Mouse (Mus musculus): ENCODE results near the gene Btnl2. TPM values are rescaled to one million over a fixed set of nuclear protein-coding genes. Genes with fewer than 3 reads are reported as not detected.
"Not testable (repeated sequence)": the region's sequence is repeated elsewhere in the genome, so short reads cannot be mapped to it uniquely, and the experiment has no call there.

Btnl2 gene
- under 1 TPM; 0.27 to 0.38 TPM for total RNA-seq (2021)
- long read RNA-seq, experiment 1: 0 reads
- long read RNA-seq, experiment 2: 0 reads

GRCm38 (mm10) chr17:34354539-34354938, at the start of gene Btnl2:
Btnl2 (plus strand) TSS chr17:34354822.
- no peak for DNase-seq (ENCODE audit: low spot score in 2 of 2)

- DNase-seq (ENCODE audit: low spot score in 2 of 2): peak; percentile 71 to 75
These were observed 49.1 kb upstream of the Btnl2 start, which contains the start of gene H2-Eb1 for GRCm38 (mm10) chr17:34305380-34306030. H2-Eb1 (plus strand) TSS chr17:34305867.

GRCm38 (mm10) chr17:34306407-34306806, 48.2 kb upstream of the Btnl2 start:
- DNase-seq (ENCODE audit: low spot score in 2 of 2): no peak

- DNase-seq (ENCODE audit: low spot score in 2 of 2): no peak
These were observed 47.4 kb upstream of the Btnl2 start for GRCm38 (mm10) chr17:34307216-34307615.

GRCm38 (mm10) chr17:34308161-34308560, 46.5 kb upstream of the Btnl2 start:
- no peak for DNase-seq (ENCODE audit: low spot score in 2 of 2)

GRCm38 (mm10) chr17:34309225-34309624, 45.4 kb upstream of the Btnl2 start:
- DNase-seq (ENCODE audit: low spot score in 2 of 2): no peak

- DNase-seq (ENCODE audit: low spot score in 2 of 2): peak; percentile 59 to 65
These were observed 44.8 kb upstream of the Btnl2 start for GRCm38 (mm10) chr17:34309683-34310385.

GRCm38 (mm10) chr17:34310526-34310925, 44.1 kb upstream of the Btnl2 start:
- DNase-seq (ENCODE audit: low spot score in 2 of 2): not testable (repeated sequence)

- DNase-seq (ENCODE audit: low spot score in 2 of 2): no peak
These were observed 42.4 kb upstream of the Btnl2 start for GRCm38 (mm10) chr17:34312185-34312584.

- DNase-seq (ENCODE audit: low spot score in 2 of 2): peak; percentile 75 to 82
These were observed 41.2 kb upstream of the Btnl2 start for GRCm38 (mm10) chr17:34313393-34313792.

- no peak for DNase-seq (ENCODE audit: low spot score in 2 of 2)
These were observed 40.3 kb upstream of the Btnl2 start for GRCm38 (mm10) chr17:34314286-34314685.

- no peak for DNase-seq (ENCODE audit: low spot score in 2 of 2)
These were observed 39.1 kb upstream of the Btnl2 start for GRCm38 (mm10) chr17:34315512-34315911.

GRCm38 (mm10) chr17:34316697-34317096, 37.9 kb upstream of the Btnl2 start:
- no peak for DNase-seq (ENCODE audit: low spot score in 2 of 2)

- DNase-seq (ENCODE audit: low spot score in 2 of 2): no peak
These were observed 37.3 kb upstream of the Btnl2 start for GRCm38 (mm10) chr17:34317275-34317674.

GRCm38 (mm10) chr17:34325436-34325835, 29.2 kb upstream of the Btnl2 start, which contains the start of gene H2-Eb2:
H2-Eb2 (plus strand) TSS chr17:34325665.
- no peak for DNase-seq (ENCODE audit: low spot score in 2 of 2)

- no peak for DNase-seq (ENCODE audit: low spot score in 2 of 2)
These were observed 28.2 kb upstream of the Btnl2 start for GRCm38 (mm10) chr17:34326373-34326772.

GRCm38 (mm10) chr17:34329807-34330206, 24.8 kb upstream of the Btnl2 start:
- DNase-seq (ENCODE audit: low spot score in 2 of 2): no peak

- no peak for DNase-seq (ENCODE audit: low spot score in 2 of 2)
These were observed 23.4 kb upstream of the Btnl2 start for GRCm38 (mm10) chr17:34331200-34331599.

- DNase-seq (ENCODE audit: low spot score in 2 of 2): no peak
These were observed 13.8 kb upstream of the Btnl2 start for GRCm38 (mm10) chr17:34340619-34341402.

GRCm38 (mm10) chr17:34344882-34345281, 9.7 kb upstream of the Btnl2 start:
- no peak for DNase-seq (ENCODE audit: low spot score in 2 of 2)

- no peak for DNase-seq (ENCODE audit: low spot score in 2 of 2)
These were observed 9.1 kb upstream of the Btnl2 start for GRCm38 (mm10) chr17:34345486-34345885.

- no peak for DNase-seq (ENCODE audit: low spot score in 2 of 2)
These were observed 8.6 kb upstream of the Btnl2 start for GRCm38 (mm10) chr17:34346041-34346440.
